Comparison of ENCODE assay signal across 15 mouse cellular contexts in the genomic region with DNA sequence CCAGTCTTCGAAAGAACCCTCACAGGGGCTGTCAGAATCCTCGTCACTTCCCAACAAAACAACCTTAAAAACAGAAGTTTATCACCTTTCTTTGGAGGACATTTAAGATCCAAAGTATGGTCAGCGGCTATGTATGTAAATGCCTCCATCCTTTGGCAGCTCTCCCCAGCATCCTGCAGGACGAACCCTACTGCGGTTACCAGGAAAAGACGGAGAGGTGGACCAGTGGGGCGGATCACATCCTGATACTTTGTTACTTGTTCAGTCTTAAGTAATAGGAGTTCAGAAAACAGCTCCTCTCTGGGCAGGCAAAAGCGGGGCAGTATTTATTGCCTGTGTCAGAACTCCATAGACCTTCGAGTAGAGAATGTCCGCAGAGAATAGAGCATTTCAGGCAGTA.
DNase-seq lines count a peak whose midpoint lies in the region; ATAC-seq lines count a peak whose summit lies in the region.
"Had no signal": no experiment of that assay in that cellular context is flagged by ENCODE, and none has a peak within 500 bp of the region (broad histone marks: within the 10 kb centered on the region; RNA-seq: fewer than 3 reads in every experiment).

No protein-coding gene starts in this region.

- H3K36me3 ChIP-seq in limb, embryonic 11.5 days (ENCODE audit: control insufficient read depth, insufficient read depth, low read length) = no peaks in the 10 kb centered on the region
- H3K36me3 ChIP-seq in limb, embryonic 10.5 days = no peaks in the 10 kb centered on the region
- H3K36me3 ChIP-seq: heart, embryonic 12.5 days; hindbrain, embryonic 15.5 days had no signal

- no peak overlapping the region for H3K9ac ChIP-seq in limb, embryonic 11.5 days (ENCODE audit: low read length)
- H3K9ac ChIP-seq: heart, embryonic 12.5 days; hindbrain, embryonic 15.5 days; liver, postnatal 0 days had no signal

- DNase-seq in heart, adult 11 months = peak; percentile 43
- DNase-seq in heart, postnatal 10 days = no peak
- peak; percentile 44 for DNase-seq in limb, embryonic 11.5 days (ENCODE audit: low spot score)
- DNase-seq in limb, embryonic 10.5 days (ENCODE audit: low spot score) = no peak
- peak; percentile 59 to 66 for DNase-seq in cerebellum, adult 18-20 months
- peak; percentile 8 for DNase-seq in embryo, embryonic 9.5 days (ENCODE audit: extremely low spot score)
- DNase-seq in frontal cortex, postnatal 25 days (ENCODE audit: low spot score in 2 of 2) = no peak
- DNase-seq: gastrocnemius, postnatal 10 days; liver, postnatal 0 days; thymus, postnatal 36 days had no signal

- no peaks in the 10 kb centered on the region for H3K27me3 ChIP-seq in limb, embryonic 11.5 days (ENCODE audit: control insufficient read depth, insufficient read depth, low read length)
- no peaks in the 10 kb centered on the region for H3K27me3 ChIP-seq in limb, embryonic 10.5 days (ENCODE audit: low read depth, poor library complexity, severe bottlenecking)
- H3K27me3 ChIP-seq: heart, embryonic 12.5 days; hindbrain, embryonic 15.5 days; megakaryocyte, embryonic 14.5 days had no signal

- WGBS in limb, embryonic 11.5 days = 54% methylated on average over 10 of the region's 10 CpGs
- 58% methylated on average over 10 of the region's 10 CpGs for WGBS in limb, embryonic 10.5 days

- no peak overlapping the region for H3K27ac ChIP-seq in limb, embryonic 11.5 days (replicated peaks; ENCODE audit: low read depth, low read length)
- no peak overlapping the region for H3K27ac ChIP-seq in limb, embryonic 10.5 days
- H3K27ac ChIP-seq: hindbrain, embryonic 15.5 days had no signal

- no peak for ATAC-seq in limb, embryonic 11.5 days (ENCODE audit: insufficient number of reproducible peaks, low FRiP score, low TSS enrichment, low read depth)
- ATAC-seq in megakaryocyte, adult 5-6 weeks (ENCODE audit: poor library complexity, severe bottlenecking) = no peak
- ATAC-seq: activated CD4-positive, CD25-positive, alpha-beta regulatory T cell, adult 4 months; liver, postnatal 0 days had no signal

- intact Hi-C loops in heart, postnatal 10 days (cut with DNase I) = no loop called here

- H3K4me1 ChIP-seq in limb, embryonic 11.5 days (ENCODE audit: control insufficient read depth, insufficient read depth, low read length) = no peaks in the 10 kb centered on the region
- no peaks in the 10 kb centered on the region for H3K4me1 ChIP-seq in limb, embryonic 10.5 days
- H3K4me1 ChIP-seq: megakaryocyte, embryonic 14.5 days had no signal

- no peaks in the 10 kb centered on the region for H3K9me3 ChIP-seq in limb, embryonic 11.5 days (ENCODE audit: control insufficient read depth, low read length)
- no peaks in the 10 kb centered on the region for H3K9me3 ChIP-seq in limb, embryonic 10.5 days (replicated peaks)
- H3K9me3 ChIP-seq: heart, embryonic 12.5 days; hindbrain, embryonic 15.5 days had no signal

- H3K4me2 ChIP-seq in limb, embryonic 11.5 days (ENCODE audit: low read depth, severe bottlenecking) = no peak overlapping the region
- H3K4me2 ChIP-seq: heart, embryonic 12.5 days; hindbrain, embryonic 15.5 days had no signal

- no peak overlapping the region for H3K4me3 ChIP-seq in limb, embryonic 11.5 days (ENCODE audit: low read depth, low read length)
- H3K4me3 ChIP-seq in limb, embryonic 10.5 days = no peak overlapping the region
- H3K4me3 ChIP-seq: heart, embryonic 12.5 days; hindbrain, embryonic 15.5 days; megakaryocyte, embryonic 14.5 days had no signal

Comparison
In these comparisons a context has a peak if more than half of its experiments do, and no peak if none do; other contexts are left out.
1. DNase-seq: peak in heart, adult 11 months (single experiment), limb, embryonic 11.5 days (single experiment), cerebellum, adult 18-20 months (2 of 2) and embryo, embryonic 9.5 days (single experiment); none in heart, postnatal 10 days (0 of 2), limb, embryonic 10.5 days (single experiment) and frontal cortex, postnatal 25 days (0 of 2).